Mouse (Mus musculus) left cerebral cortex, postnatal 4 days (tissue): ENCODE data around the gene Mup20. TPM values are rescaled to one million over a fixed set of nuclear protein-coding genes. Genes with fewer than 3 reads are reported as not detected.
"Not testable (repeated sequence)": the region's sequence is repeated elsewhere in the genome, so short reads cannot be mapped to it uniquely, and the experiment has no call there.

Source experiments
- DNase-seq: peaks from one replicate; pipeline ENCODE4 v3.0.0-alpha.2; 2022
- intact Hi-C: fragments of 180-260 bp; cut with DNase I; formaldehyde crosslinking; loops from one replicate; pipeline ENCODE4 v1.15.1; 2025
- total RNA-seq, 2 experiments: library from RNA; stranded (reverse); gene quantifications; 2 replicates each; pipeline ENCODE4 v1.2.3; 2021

The Mup20 gene
- total RNA-seq = not detected

DNA sequence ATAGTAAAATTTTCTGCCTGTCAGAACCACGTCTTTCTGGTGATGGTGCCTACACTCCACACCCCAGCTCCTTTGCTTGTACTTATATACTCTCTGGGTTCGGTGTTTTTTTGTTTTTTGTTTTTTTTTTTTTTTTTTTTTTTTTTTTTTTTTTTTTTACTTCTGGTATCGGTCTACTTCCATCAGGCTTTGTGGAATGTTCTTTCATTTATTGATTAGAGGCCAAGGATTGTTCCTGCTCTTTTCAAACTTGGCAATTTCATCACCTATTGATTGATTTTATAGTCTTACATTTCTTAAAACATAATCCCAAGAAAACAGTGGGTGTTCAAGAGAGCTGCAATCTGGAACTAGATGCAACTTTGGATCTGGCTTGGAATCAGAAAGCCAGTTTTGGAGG, at the start of gene Mup20:
Gene Mup20 (minus strand): TSS at position 101 of the 400 bp plus-strand sequence.
- DNase-seq, intact Hi-C loops: not testable (repeated sequence)

DNA sequence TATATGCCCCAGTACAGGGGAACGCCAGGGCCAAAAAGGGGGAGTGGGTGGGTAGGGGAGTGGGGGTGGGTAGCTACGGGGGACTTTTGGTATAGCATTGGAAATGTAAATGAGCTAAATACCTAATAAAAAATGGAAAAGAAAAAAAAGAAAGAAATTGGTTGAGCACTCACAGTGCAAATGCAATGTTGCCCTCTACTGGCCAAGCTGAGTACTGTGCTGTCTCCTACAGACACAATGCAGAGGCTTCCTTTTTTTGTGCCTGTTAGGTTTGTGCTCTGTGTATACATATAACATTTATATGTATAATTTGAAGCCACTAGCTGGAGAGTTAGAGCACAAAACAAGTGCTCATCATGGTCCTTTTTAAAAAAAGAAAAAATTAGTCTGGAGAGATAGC, 49.4 kb upstream of the Mup20 start:
- intact Hi-C loops = not testable (repeated sequence)
- peak; percentile 22 for DNase-seq

DNA sequence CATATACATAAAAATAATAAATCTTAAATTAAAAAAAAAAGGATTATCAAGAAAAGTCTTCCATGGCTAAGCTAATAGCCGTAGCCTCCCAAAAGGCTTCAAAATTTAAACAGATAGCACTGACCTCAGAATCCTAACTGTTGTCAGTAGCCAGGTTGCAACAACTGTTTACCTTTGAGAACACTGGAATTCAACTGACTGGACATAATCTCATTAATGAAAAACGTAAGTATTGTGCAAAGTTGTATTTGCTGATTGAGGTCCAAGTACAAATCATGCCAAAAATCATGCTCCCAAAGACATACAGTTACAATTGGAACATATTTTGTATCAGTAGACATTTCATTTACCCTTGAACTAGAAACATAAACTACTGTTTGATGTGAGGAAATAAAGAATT, 34.0 kb upstream of the Mup20 start:
- intact Hi-C loops = no loop called here
- no peak for DNase-seq

DNA sequence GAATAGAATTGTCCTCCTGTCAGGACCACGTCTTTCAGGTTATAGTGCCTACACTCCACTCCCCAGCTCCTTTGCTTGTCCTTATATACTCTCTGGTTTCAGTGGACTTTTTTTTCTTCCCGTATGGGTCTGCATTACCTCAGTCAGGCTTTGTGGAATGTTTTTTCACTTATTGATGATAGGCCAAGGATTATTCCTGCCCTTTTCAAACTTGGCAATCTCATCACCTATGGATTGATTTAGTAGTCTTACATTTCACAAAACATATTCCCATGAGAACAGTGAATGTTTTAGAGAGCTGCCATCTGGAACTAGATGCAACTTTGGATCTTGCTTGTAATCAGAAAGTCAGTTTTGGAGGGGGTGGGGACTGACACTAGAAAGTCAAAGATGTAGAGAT, 33.3 kb upstream of the Mup20 start, which contains the start of gene Mup3:
Gene Mup3 (minus strand): TSS at position 102 of the 400 bp plus-strand sequence.
- intact Hi-C loops = no loop called here
- no peak for DNase-seq

DNA sequence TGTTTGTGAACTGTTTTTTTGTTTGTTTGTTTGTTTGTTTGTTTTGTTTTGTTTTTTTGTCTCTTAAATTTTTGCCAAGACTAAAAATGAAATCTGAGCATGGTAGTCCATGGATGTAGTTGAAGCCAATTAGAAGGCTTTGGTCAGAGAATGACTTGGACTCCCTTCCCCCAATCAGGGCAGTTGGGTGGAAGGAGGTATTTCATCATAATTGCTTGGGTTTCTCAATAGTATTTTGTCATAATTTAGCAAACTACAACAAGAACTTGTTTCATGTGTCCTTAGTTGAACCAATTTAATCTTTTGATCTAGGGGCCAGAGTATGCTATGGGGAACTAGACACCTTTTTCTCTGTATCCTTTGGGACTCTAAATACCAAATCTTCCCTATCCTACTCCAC, 28.8 kb upstream of the Mup20 start:
- no peak for DNase-seq
- intact Hi-C loops = no loop called here

DNA sequence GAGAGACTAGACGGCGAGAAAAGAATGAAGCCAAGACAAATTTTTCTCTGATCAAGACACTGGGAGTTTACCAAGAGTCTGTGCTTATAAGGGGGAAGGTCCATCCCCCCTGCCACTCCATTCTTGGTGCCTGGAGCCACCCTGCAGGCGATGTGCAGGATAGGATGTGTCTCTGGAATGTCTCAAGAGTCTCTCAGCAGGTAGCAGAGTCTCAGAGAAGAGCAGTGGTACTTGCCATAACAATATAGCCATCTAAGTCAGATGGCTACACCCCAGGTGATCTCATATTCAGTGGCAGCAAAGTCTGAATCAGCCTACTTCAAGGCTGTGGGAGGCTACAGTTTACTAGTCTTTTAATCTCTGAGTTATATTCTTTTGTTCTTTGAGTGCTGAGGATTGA, 21.2 kb upstream of the Mup20 start:
- intact Hi-C loops = no loop called here
- DNase-seq = no peak

DNA sequence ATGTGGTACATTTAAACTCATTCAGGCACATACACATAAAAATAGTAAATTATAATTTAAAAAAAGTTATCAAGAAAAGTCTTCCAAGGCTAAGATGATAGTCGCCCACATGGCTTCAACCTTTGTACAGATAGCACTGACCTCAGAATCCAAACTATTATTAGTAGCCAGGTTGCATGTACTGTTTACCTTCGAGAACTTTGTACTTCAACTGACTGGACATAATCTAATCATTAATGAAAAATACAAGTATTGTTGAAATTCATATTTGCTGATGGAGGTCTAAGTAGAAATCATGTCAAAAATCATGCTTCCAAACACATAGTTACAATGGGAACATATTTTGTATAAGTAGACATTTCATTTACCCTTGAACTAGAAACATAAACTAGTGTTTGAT, 822 bp upstream of the Mup20 start:
- DNase-seq, intact Hi-C loops: not testable (repeated sequence)

DNA sequence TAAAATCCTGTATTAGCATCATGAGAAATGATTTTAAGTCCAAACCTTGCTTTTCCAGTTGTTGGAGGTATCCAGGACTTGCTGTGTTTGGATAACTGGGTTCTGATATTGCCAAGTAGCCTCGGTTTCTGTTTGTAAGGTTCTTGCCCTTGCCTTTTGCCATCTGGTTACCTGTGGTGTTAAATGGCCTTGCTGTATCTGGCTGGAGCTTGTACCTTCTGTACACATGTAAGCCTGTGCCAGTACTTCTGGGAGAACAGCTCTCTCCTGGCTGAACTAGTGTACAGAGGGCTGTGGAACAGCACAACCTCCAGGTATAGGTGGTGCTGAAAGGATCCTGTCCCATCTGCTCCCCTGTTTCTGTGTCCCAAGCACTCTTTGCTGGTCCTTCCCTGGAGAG, 27.7 kb downstream of the Mup20 start:
- intact Hi-C loops = no loop called here
- no peak for DNase-seq

DNA sequence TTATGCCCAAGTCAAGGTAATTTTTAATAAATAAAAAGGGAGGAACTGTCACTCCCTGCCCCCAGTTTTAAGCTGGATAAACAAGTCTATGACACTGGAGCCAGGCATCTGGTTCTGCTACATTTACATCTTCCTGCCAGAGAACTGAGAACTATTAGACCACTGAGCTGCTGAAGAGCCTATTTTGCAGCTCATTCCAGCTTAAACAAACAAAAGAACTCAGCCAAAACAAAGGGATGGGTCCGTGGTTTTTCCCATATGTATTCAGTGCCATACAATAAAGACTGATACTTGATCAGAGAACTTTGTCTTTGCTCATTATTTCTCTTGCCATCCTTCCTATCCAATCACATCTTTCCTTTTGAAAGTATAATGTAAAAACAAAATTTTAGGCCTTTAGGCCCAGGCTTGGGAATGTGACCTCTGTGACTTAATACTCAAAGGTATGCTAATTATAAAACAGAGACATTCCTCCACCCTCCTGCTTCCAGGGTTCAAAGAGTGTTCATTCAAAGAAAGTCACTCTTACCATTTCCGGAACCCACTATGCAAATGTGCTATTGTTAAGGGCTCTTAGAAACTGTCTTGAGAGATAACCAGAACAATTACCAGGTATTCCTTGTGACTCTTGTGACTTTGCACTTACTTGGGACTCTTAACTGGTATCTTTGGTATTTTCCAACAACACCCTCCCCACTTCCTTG, 29.6 kb downstream of the Mup20 start:
- intact Hi-C loops = no loop called here
- DNase-seq = no peak

DNA sequence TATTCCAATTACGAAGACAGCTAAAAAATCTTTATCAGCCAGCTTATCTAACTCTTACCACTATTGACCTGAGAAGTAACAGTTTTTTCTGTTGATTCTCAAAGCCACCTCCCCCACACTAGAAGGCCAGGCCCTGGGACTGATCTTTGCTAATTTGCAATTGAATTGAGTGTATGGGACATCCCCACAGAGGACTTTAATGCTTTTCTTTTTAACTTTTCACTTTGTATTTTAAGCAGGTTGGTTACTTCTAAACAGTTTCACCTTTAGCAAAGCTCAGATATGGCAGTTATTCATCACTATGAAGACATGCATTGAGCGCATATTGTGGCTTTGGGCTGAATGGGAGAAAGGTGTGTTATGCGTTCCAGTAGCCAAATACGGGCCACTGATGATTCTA, 30.3 kb downstream of the Mup20 start:
- DNase-seq = no peak
- intact Hi-C loops = no loop called here

DNA sequence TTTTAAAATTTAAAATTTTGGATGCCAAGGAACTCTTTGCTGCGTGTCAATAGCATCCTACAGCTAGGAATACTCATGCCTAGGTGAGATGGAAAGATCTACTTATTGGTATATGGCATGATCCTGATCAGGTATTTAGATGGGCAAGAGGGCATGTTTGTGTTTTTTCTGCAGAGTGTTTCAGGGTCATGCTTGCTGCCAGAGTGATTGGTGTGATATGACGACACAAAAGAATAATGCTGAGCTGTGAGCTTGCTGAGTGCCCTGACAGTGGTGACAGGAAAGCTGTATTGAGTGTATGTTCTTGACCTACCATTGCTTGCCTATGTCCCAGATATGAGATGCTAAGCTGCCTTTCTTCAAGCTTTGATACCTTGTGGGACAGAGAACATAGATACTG, 30.8 kb downstream of the Mup20 start:
- DNase-seq = no peak
- intact Hi-C loops = no loop called here

DNA sequence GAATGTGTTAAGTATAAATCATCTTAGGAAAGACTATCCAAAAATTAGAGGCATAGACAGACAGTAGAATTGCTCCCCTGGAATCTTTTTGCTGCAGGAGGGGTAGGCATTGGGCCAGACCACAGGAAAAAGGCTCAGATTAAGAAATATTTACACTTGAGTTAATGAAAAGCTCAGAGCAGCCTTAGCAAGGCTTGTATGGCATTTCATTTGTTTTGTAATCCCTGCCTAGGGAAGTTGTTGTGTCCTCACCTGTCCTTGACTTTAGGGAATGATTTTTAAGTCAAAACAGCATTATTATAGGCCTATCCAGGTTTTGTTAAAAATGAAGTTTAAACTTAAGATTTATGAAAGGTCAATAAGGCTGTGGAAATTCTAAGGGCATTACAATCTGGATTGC, 33.4 kb downstream of the Mup20 start:
- intact Hi-C loops, DNase-seq: not testable (repeated sequence)

Other genes with a start within 250 kb of the Mup20 start
- not detected for gene Mup5, start 218.9 kb downstream of the Mup20 start, total RNA-seq
- not detected for gene Mup3, start 33.2 kb upstream of the Mup20 start, total RNA-seq
- gene Mup21, start 96.7 kb upstream of the Mup20 start, total RNA-seq = not detected
- gene Zfp37, start 176.9 kb upstream of the Mup20 start, total RNA-seq = 10 to 100 TPM; 24.7 to 24.8 TPM
- gene Slc31a2, start 208.4 kb upstream of the Mup20 start, total RNA-seq = 10 to 100 TPM in 1 of 2 experiments, 1 to 10 TPM in 1; 9.5 to 12.2 TPM